ENCODE assay signal across 14 mouse cellular contexts in genomic region chr9:123136953-123137682, GRCm38 (mm10). TPM values are rescaled to one million over a fixed set of nuclear protein-coding genes. Genes with fewer than 3 reads are reported as not detected.
DNase-seq lines count a peak whose midpoint lies in the region; ATAC-seq and TF ChIP-seq lines count a peak whose summit lies in the region.
"Had no signal": no experiment of that assay in that cellular context is flagged by ENCODE, and none has a peak within 500 bp of the region (broad histone marks: within the 10 kb centered on the region; RNA-seq: fewer than 3 reads in every experiment).

No protein-coding gene starts in this region.

- peaks cover 33% of the 10 kb centered on the region for H3K36me3 ChIP-seq in heart, embryonic 11.5 days (ENCODE audit: control insufficient read depth, insufficient read depth, low read length)
- peaks cover 38% of the 10 kb centered on the region for H3K36me3 ChIP-seq in neural tube, embryonic 14.5 days (ENCODE audit: control insufficient read depth, insufficient read depth, low read length)
- peaks cover 24% of the 10 kb centered on the region for H3K36me3 ChIP-seq in stomach, embryonic 16.5 days (ENCODE audit: control insufficient read depth, insufficient read depth, low read length)
- peaks cover 74% of the 10 kb centered on the region for H3K36me3 ChIP-seq in forebrain, postnatal 0 days (ENCODE audit: insufficient read depth)

- no peaks in the 10 kb centered on the region for H3K9me3 ChIP-seq in heart, embryonic 11.5 days (replicated peaks; ENCODE audit: control insufficient read depth, low read length)
- no peaks in the 10 kb centered on the region for H3K9me3 ChIP-seq in neural tube, embryonic 14.5 days (ENCODE audit: control insufficient read depth, low read length)
- no peaks in the 10 kb centered on the region for H3K9me3 ChIP-seq in stomach, embryonic 16.5 days (replicated peaks; ENCODE audit: control insufficient read depth, low read length)
- H3K9me3 ChIP-seq in forebrain, postnatal 0 days (ENCODE audit: low read length), result no peaks in the 10 kb centered on the region
- H3K9me3 ChIP-seq: embryonic facial prominence, embryonic 15.5 days had no signal

- TF ChIP-seq CTCF in embryonic fibroblast, embryonic 13.5 days (IDR thresholded peaks at IDR 0.05; ENCODE audit: borderline replicate concordance, insufficient read depth, low read length), result no peak
- no peak for TF ChIP-seq CTCF in forebrain, postnatal 0 days (IDR thresholded peaks at IDR 0.05; ENCODE audit: low read depth)

- no peaks in the 10 kb centered on the region for H3K4me1 ChIP-seq in heart, embryonic 11.5 days (ENCODE audit: control insufficient read depth, insufficient read depth, low read length)
- H3K4me1 ChIP-seq in neural tube, embryonic 14.5 days (ENCODE audit: control insufficient read depth, insufficient read depth, low read length), result no peaks in the 10 kb centered on the region
- H3K4me1 ChIP-seq in embryonic fibroblast, embryonic 13.5 days (ENCODE audit: control insufficient read depth, insufficient read depth, low read length), result peaks cover 14% of the 10 kb centered on the region
- peaks cover 18% of the 10 kb centered on the region for H3K4me1 ChIP-seq in stomach, embryonic 16.5 days (ENCODE audit: control insufficient read depth, insufficient read depth, low read length)
- no peaks in the 10 kb centered on the region for H3K4me1 ChIP-seq in forebrain, postnatal 0 days (ENCODE audit: insufficient read depth)

- no peaks in the 10 kb centered on the region for H3K27me3 ChIP-seq in heart, embryonic 11.5 days (ENCODE audit: control insufficient read depth, insufficient read depth, low read length)
- H3K27me3 ChIP-seq in neural tube, embryonic 14.5 days (ENCODE audit: control insufficient read depth, insufficient read depth, low read length), result no peaks in the 10 kb centered on the region
- H3K27me3 ChIP-seq in stomach, embryonic 16.5 days (ENCODE audit: control insufficient read depth, insufficient read depth, low read length), result no peaks in the 10 kb centered on the region
- H3K27me3 ChIP-seq in forebrain, postnatal 0 days (ENCODE audit: insufficient read depth, low read length), result no peaks in the 10 kb centered on the region
- H3K27me3 ChIP-seq: embryonic facial prominence, embryonic 15.5 days had no signal

- no peak overlapping the region for H3K9ac ChIP-seq in heart, embryonic 11.5 days (ENCODE audit: low read depth, low read length)
- H3K9ac ChIP-seq in neural tube, embryonic 14.5 days (replicated peaks; ENCODE audit: low read depth, low read length), result no peak overlapping the region
- H3K9ac ChIP-seq in stomach, embryonic 16.5 days (ENCODE audit: low read length), result no peak overlapping the region
- no peak overlapping the region for H3K9ac ChIP-seq in forebrain, postnatal 0 days
- H3K9ac ChIP-seq: embryonic facial prominence, embryonic 15.5 days had no signal

- WGBS in heart, embryonic 11.5 days (ENCODE audit: insufficient replicate concordance), result 79% methylated on average over 7 of the region's 7 CpGs
- 72% methylated on average over 7 of the region's 7 CpGs for WGBS in neural tube, embryonic 14.5 days
- WGBS in stomach, embryonic 16.5 days, result 65% methylated on average over 7 of the region's 7 CpGs
- 93% methylated on average over 7 of the region's 7 CpGs for WGBS in forebrain, postnatal 0 days

- TF ChIP-seq POLR2A in embryonic fibroblast, embryonic 13.5 days (IDR thresholded peaks at IDR 0.05; ENCODE audit: low read depth, low read length), result no peak

- peak; percentile 53 to 73 for DNase-seq in heart, adult 18-20 months
- DNase-seq in neural tube, embryonic 10.5 days (ENCODE audit: extremely low spot score, low spot score), result no peak
- DNase-seq in forebrain, postnatal 0 days, result no peak
- DNase-seq: cerebellum, adult 9-10 months; kidney, adult 11 months; liver had no signal

- no peak for ATAC-seq in heart, embryonic 11.5 days (replicated peaks; ENCODE audit: insufficient number of reproducible peaks, low FRiP score, low TSS enrichment)
- peak; percentile 51; the same call in 1 of the 2 replicates for ATAC-seq in neural tube, embryonic 14.5 days (ENCODE audit: low read depth)
- peak; percentile 27; the same call in 1 of the 2 replicates for ATAC-seq in stomach, embryonic 16.5 days (ENCODE audit: insufficient read depth, low FRiP score)
- ATAC-seq in megakaryocyte progenitor cell, adult 5-6 weeks (replicated peaks; ENCODE audit: poor library complexity), result no peak
- ATAC-seq in forebrain, postnatal 0 days, result no peak

- no peak overlapping the region for H3K4me3 ChIP-seq in heart, embryonic 11.5 days (ENCODE audit: low read depth, low read length)
- no peak overlapping the region for H3K4me3 ChIP-seq in neural tube, embryonic 14.5 days (ENCODE audit: low read depth, low read length)
- H3K4me3 ChIP-seq in embryonic fibroblast, embryonic 13.5 days (ENCODE audit: insufficient read depth, low read length), result no peak overlapping the region
- H3K4me3 ChIP-seq in stomach, embryonic 16.5 days (replicated peaks; ENCODE audit: low read length), result no peak overlapping the region
- no peak overlapping the region for H3K4me3 ChIP-seq in forebrain, postnatal 0 days (ENCODE audit: low read depth, low read length)
- H3K4me3 ChIP-seq: embryonic facial prominence, embryonic 15.5 days had no signal

- no peak overlapping the region for H3K4me2 ChIP-seq in heart, embryonic 11.5 days
- H3K4me2 ChIP-seq in neural tube, embryonic 14.5 days (ENCODE audit: low read depth, low read length), result no peak overlapping the region
- H3K4me2 ChIP-seq in stomach, embryonic 16.5 days (ENCODE audit: low read depth, low read length), result no peak overlapping the region
- H3K4me2 ChIP-seq in forebrain, postnatal 0 days (ENCODE audit: low read depth), result no peak overlapping the region
- H3K4me2 ChIP-seq: embryonic facial prominence, embryonic 15.5 days had no signal

- no peak overlapping the region for H3K27ac ChIP-seq in heart, embryonic 11.5 days (ENCODE audit: low read depth, low read length)
- no peak overlapping the region for H3K27ac ChIP-seq in neural tube, embryonic 14.5 days (ENCODE audit: low read depth, low read length)
- peak overlapping the region; percentile 99 for H3K27ac ChIP-seq in embryonic fibroblast, embryonic 13.5 days (ENCODE audit: insufficient read depth, low read length)
- H3K27ac ChIP-seq in stomach, embryonic 16.5 days (ENCODE audit: low read length), result peak overlapping the region; percentile 43
- H3K27ac ChIP-seq in forebrain, postnatal 0 days (ENCODE audit: low read depth, low read length), result no peak overlapping the region
- H3K27ac ChIP-seq: embryonic facial prominence, embryonic 15.5 days; macrophage had no signal

RNA-seq across cellular contexts. Expression of gene Clec3b, which starts 13.6 kb away (rescaled TPM):
- 10 to 100 TPM; 39.9 to 51.1 TPM for total RNA-seq in heart, adult 18-20 months (2021)
- polyA plus RNA-seq in heart, embryonic 11.5 days (2014; fragmentation: Nextera tagmentation; extraction: Ambion mirVana), result not detected in 2 replicates
- polyA plus RNA-seq in neural tube, embryonic 14.5 days (2014; fragmentation: Nextera tagmentation; extraction: Ambion mirVana), result not detected in 2 replicates
- not detected in 2 replicates for polyA plus RNA-seq in embryonic fibroblast, embryonic 13.5 days (2011; ENCODE audit: insufficient read length, low read depth, missing spikeins)
- polyA plus RNA-seq in stomach, embryonic 16.5 days (2015; fragmentation: Nextera tagmentation; extraction: Ambion mirVana), result 1.8 and 2.5 TPM in 2 replicates
- not detected in 2 replicates for total RNA-seq in megakaryocyte progenitor cell, adult 5-6 weeks (2015)
- not detected in 2 replicates for total RNA-seq in megakaryocyte progenitor cell, adult 5-6 weeks (2017)
- 1.8 and 3.9 TPM in 2 replicates for total RNA-seq in forebrain, postnatal 0 days (2014; rRNA removed)
- polyA plus RNA-seq in forebrain, postnatal 0 days (2015; fragmentation: Nextera tagmentation; extraction: Ambion mirVana), result 1.6 TPM in 2 replicates
- polyA plus RNA-seq: hindbrain, embryonic 11.5 days; macrophage had no signal

RNA-seq across cellular contexts. Expression of gene Exosc7, which starts 24.1 kb away (rescaled TPM):
- 10 to 100 TPM; 30.3 to 31.3 TPM for total RNA-seq in heart, adult 18-20 months (2021)
- polyA plus RNA-seq in heart, embryonic 11.5 days (2014; fragmentation: Nextera tagmentation; extraction: Ambion mirVana), result 90.1 and 100.0 TPM in 2 replicates
- 71.9 and 76.9 TPM in 2 replicates for polyA plus RNA-seq in neural tube, embryonic 14.5 days (2014; fragmentation: Nextera tagmentation; extraction: Ambion mirVana)
- polyA plus RNA-seq in embryonic fibroblast, embryonic 13.5 days (2011; ENCODE audit: insufficient read length, low read depth, missing spikeins), result 28.9 and 38.1 TPM in 2 replicates
- 112 and 125 TPM in 2 replicates for polyA plus RNA-seq in stomach, embryonic 16.5 days (2015; fragmentation: Nextera tagmentation; extraction: Ambion mirVana)
- 73.1 and 84.3 TPM in 2 replicates for total RNA-seq in megakaryocyte progenitor cell, adult 5-6 weeks (2015)
- 99.3 and 118 TPM in 2 replicates for total RNA-seq in megakaryocyte progenitor cell, adult 5-6 weeks (2017)
- 40.3 and 47.5 TPM in 2 replicates for total RNA-seq in forebrain, postnatal 0 days (2014; rRNA removed)
- polyA plus RNA-seq in forebrain, postnatal 0 days (2015; fragmentation: Nextera tagmentation; extraction: Ambion mirVana), result 64.1 and 65.0 TPM in 2 replicates

RNA-seq across cellular contexts. Expression of gene Zdhhc3, which starts 24.1 kb away (rescaled TPM):
- total RNA-seq in heart, adult 18-20 months (2021), result 10 to 100 TPM; 38.7 to 39.7 TPM
- polyA plus RNA-seq in heart, embryonic 11.5 days (2014; fragmentation: Nextera tagmentation; extraction: Ambion mirVana), result 39.6 and 44.7 TPM in 2 replicates
- 63.6 and 65.9 TPM in 2 replicates for polyA plus RNA-seq in neural tube, embryonic 14.5 days (2014; fragmentation: Nextera tagmentation; extraction: Ambion mirVana)
- 88.0 and 92.1 TPM in 2 replicates for polyA plus RNA-seq in embryonic fibroblast, embryonic 13.5 days (2011; ENCODE audit: insufficient read length, low read depth, missing spikeins)
- 73.4 and 78.5 TPM in 2 replicates for polyA plus RNA-seq in stomach, embryonic 16.5 days (2015; fragmentation: Nextera tagmentation; extraction: Ambion mirVana)
- 48.4 and 58.5 TPM in 2 replicates for total RNA-seq in megakaryocyte progenitor cell, adult 5-6 weeks (2015)
- total RNA-seq in megakaryocyte progenitor cell, adult 5-6 weeks (2017), result 46.8 and 48.4 TPM in 2 replicates
- 68.9 and 75.5 TPM in 2 replicates for total RNA-seq in forebrain, postnatal 0 days (2014; rRNA removed)
- 75.7 and 85.3 TPM in 2 replicates for polyA plus RNA-seq in forebrain, postnatal 0 days (2015; fragmentation: Nextera tagmentation; extraction: Ambion mirVana)

Comparison
In these comparisons a context has a peak if more than half of its experiments do, and no peak if none do; other contexts are left out.
1. DNase-seq: peak in heart, adult 18-20 months (2 of 2); none in neural tube, embryonic 10.5 days (single experiment) and forebrain, postnatal 0 days (single experiment).
2. ATAC-seq: peak in neural tube, embryonic 14.5 days (single experiment) and stomach, embryonic 16.5 days (single experiment); none in heart, embryonic 11.5 days (single experiment), megakaryocyte progenitor cell, adult 5-6 weeks (single experiment) and forebrain, postnatal 0 days (single experiment).
3. H3K27ac ChIP-seq: peak in embryonic fibroblast, embryonic 13.5 days (single experiment) and stomach, embryonic 16.5 days (single experiment); none in heart, embryonic 11.5 days (single experiment), neural tube, embryonic 14.5 days (single experiment) and forebrain, postnatal 0 days (single experiment).